Mouse (Mus musculus): ENCODE data around the gene Ssbp2. TPM values are rescaled to one million over a fixed set of nuclear protein-coding genes. Genes with fewer than 3 reads are reported as not detected.

The Ssbp2 gene
- polyA plus RNA-seq, 1 experiment from 2014 or later = 110 TPM

GRCm38 (mm10) chr13:91451405-91452166, 8.5 kb upstream of the Ssbp2 start:
- no peaks in the 10 kb centered on the region for H3K9me3 ChIP-seq
- DNase-seq (ENCODE audit: low spot score) = no peak
- H3K4me3 ChIP-seq = no peak overlapping the region
- no peaks in the 10 kb centered on the region for H3K4me1 ChIP-seq
- 54% methylated on average over 3 of the region's 3 CpGs for WGBS
- H3K27me3 ChIP-seq (ENCODE audit: insufficient read depth, poor library complexity, severe bottlenecking) = no peaks in the 10 kb centered on the region
- H3K27ac ChIP-seq = no peak overlapping the region
- H3K36me3 ChIP-seq = no peaks in the 10 kb centered on the region

- no peak for DNase-seq (ENCODE audit: low spot score)
- no peaks in the 10 kb centered on the region for H3K36me3 ChIP-seq
- WGBS = 92% methylated on average over 3 of the region's 3 CpGs
Measured at GRCm38 (mm10) chr13:91452269-91452668, 7.8 kb upstream of the Ssbp2 start.

GRCm38 (mm10) chr13:91453236-91453635, 6.8 kb upstream of the Ssbp2 start:
- Histone ChIP-seq H3K4me3 (no peak overlapping the region), H3K27ac (no peak overlapping the region), H3K9me3 (no peaks in the 10 kb centered on the region), H3K36me3 (no peaks in the 10 kb centered on the region), H3K27me3 (ENCODE audit: insufficient read depth, poor library complexity, severe bottlenecking) (no peaks in the 10 kb centered on the region), H3K4me1 (peaks cover 5% of the 10 kb centered on the region)
- 65% methylated on average over 3 of the region's 3 CpGs for WGBS
- DNase-seq (ENCODE audit: low spot score) = no peak

More at GRCm38 (mm10) chr13:91452269-91452668, 7.8 kb upstream of the Ssbp2 start:
- Histone ChIP-seq H3K27ac (no peak overlapping the region), H3K9me3 (no peaks in the 10 kb centered on the region), H3K4me1 (no peaks in the 10 kb centered on the region), H3K4me3 (no peak overlapping the region), H3K27me3 (ENCODE audit: insufficient read depth, poor library complexity, severe bottlenecking) (no peaks in the 10 kb centered on the region)

GRCm38 (mm10) chr13:91456041-91456440, 4.0 kb upstream of the Ssbp2 start:
- no peaks in the 10 kb centered on the region for H3K36me3 ChIP-seq
- H3K27ac ChIP-seq = no peak overlapping the region
- DNase-seq (ENCODE audit: low spot score) = no peak
- no peaks in the 10 kb centered on the region for H3K27me3 ChIP-seq (ENCODE audit: insufficient read depth, poor library complexity, severe bottlenecking)
- H3K4me1 ChIP-seq = peaks cover 22% of the 10 kb centered on the region
- 62% methylated on average over 2 of the region's 2 CpGs for WGBS
- H3K9me3 ChIP-seq = no peaks in the 10 kb centered on the region
- no peak overlapping the region for H3K4me3 ChIP-seq

- Histone ChIP-seq H3K27ac (no peak overlapping the region), H3K4me1 (peaks cover 22% of the 10 kb centered on the region), H3K9me3 (no peaks in the 10 kb centered on the region), H3K4me3 (no peak overlapping the region), H3K36me3 (no peaks in the 10 kb centered on the region), H3K27me3 (ENCODE audit: insufficient read depth, poor library complexity, severe bottlenecking) (no peaks in the 10 kb centered on the region)
- 75% methylated on average over 3 of the region's 3 CpGs for WGBS
- DNase-seq (ENCODE audit: low spot score) = no peak
Measured at GRCm38 (mm10) chr13:91456735-91457134, 3.3 kb upstream of the Ssbp2 start.

GRCm38 (mm10) chr13:91457974-91458373, 2.1 kb upstream of the Ssbp2 start:
- no peaks in the 10 kb centered on the region for H3K9me3 ChIP-seq
- peak overlapping the region; percentile 98; the same call in 1 of the 2 replicates for H3K27ac ChIP-seq
- peak; percentile 82 for DNase-seq (ENCODE audit: low spot score)
- H3K4me3 ChIP-seq = no peak overlapping the region
- 35% methylated on average over 4 of the region's 4 CpGs for WGBS
- H3K36me3 ChIP-seq = no peaks in the 10 kb centered on the region
- no peaks in the 10 kb centered on the region for H3K27me3 ChIP-seq (ENCODE audit: insufficient read depth, poor library complexity, severe bottlenecking)
- H3K4me1 ChIP-seq = peaks cover 31% of the 10 kb centered on the region

GRCm38 (mm10) chr13:91459489-91459888, 594 bp upstream of the Ssbp2 start:
- WGBS = 51% methylated on average over 4 of the region's 4 CpGs
- Histone ChIP-seq H3K27me3 (ENCODE audit: insufficient read depth, poor library complexity, severe bottlenecking) (no peaks in the 10 kb centered on the region), H3K36me3 (no peaks in the 10 kb centered on the region), H3K4me1 (peaks cover 31% of the 10 kb centered on the region), H3K9me3 (no peaks in the 10 kb centered on the region), H3K27ac (peak overlapping the region; percentile 98), H3K4me3 (no peak overlapping the region)
- DNase-seq (ENCODE audit: low spot score) = no peak

- Histone ChIP-seq H3K36me3 (no peaks in the 10 kb centered on the region), H3K27ac (peak overlapping the region; percentile 98), H3K27me3 (ENCODE audit: insufficient read depth, poor library complexity, severe bottlenecking) (no peaks in the 10 kb centered on the region), H3K4me1 (peaks cover 34% of the 10 kb centered on the region), H3K4me3 (peak overlapping the region; percentile 96), H3K9me3 (no peaks in the 10 kb centered on the region)
- peak; percentile 99 for DNase-seq (ENCODE audit: low spot score)
- under 1% methylated on average over 58 of the region's 70 CpGs for WGBS
Measured at GRCm38 (mm10) chr13:91460621-91461284, 670 bp downstream of the Ssbp2 start.

GRCm38 (mm10) chr13:91461299-91461698, 1.2 kb downstream of the Ssbp2 start:
- Histone ChIP-seq H3K36me3 (no peaks in the 10 kb centered on the region), H3K4me3 (peak overlapping the region; percentile 96), H3K27me3 (ENCODE audit: insufficient read depth, poor library complexity, severe bottlenecking) (no peaks in the 10 kb centered on the region), H3K27ac (peak overlapping the region; percentile 98), H3K4me1 (peaks cover 34% of the 10 kb centered on the region), H3K9me3 (no peaks in the 10 kb centered on the region)
- no peak for DNase-seq (ENCODE audit: low spot score)
- 3% methylated on average over 53 of the region's 61 CpGs for WGBS

GRCm38 (mm10) chr13:91461711-91462351, 1.7 kb downstream of the Ssbp2 start:
- under 1% methylated on average over 66 of the region's 77 CpGs for WGBS
- Histone ChIP-seq H3K36me3 (no peaks in the 10 kb centered on the region), H3K27me3 (ENCODE audit: insufficient read depth, poor library complexity, severe bottlenecking) (no peaks in the 10 kb centered on the region), H3K4me3 (peak overlapping the region; percentile 96), H3K9me3 (no peaks in the 10 kb centered on the region), H3K27ac (peak overlapping the region; percentile 98), H3K4me1 (peaks cover 34% of the 10 kb centered on the region)
- DNase-seq (ENCODE audit: low spot score) = peak; percentile 81

- peaks cover 34% of the 10 kb centered on the region for H3K4me1 ChIP-seq
- H3K4me3 ChIP-seq = peak overlapping the region; percentile 96
- WGBS = 4% methylated on average over 2 of the region's 2 CpGs
- no peaks in the 10 kb centered on the region for H3K9me3 ChIP-seq
- no peaks in the 10 kb centered on the region for H3K36me3 ChIP-seq
- no peak for DNase-seq (ENCODE audit: low spot score)
- no peaks in the 10 kb centered on the region for H3K27me3 ChIP-seq (ENCODE audit: insufficient read depth, poor library complexity, severe bottlenecking)
- H3K27ac ChIP-seq = peak overlapping the region; percentile 98
Measured at GRCm38 (mm10) chr13:91462395-91462794, 2.3 kb downstream of the Ssbp2 start.

GRCm38 (mm10) chr13:91462893-91463481, 2.9 kb downstream of the Ssbp2 start:
- Histone ChIP-seq H3K4me1 (peaks cover 31% of the 10 kb centered on the region), H3K9me3 (no peaks in the 10 kb centered on the region), H3K27ac (no peak overlapping the region), H3K27me3 (ENCODE audit: insufficient read depth, poor library complexity, severe bottlenecking) (no peaks in the 10 kb centered on the region), H3K4me3 (no peak overlapping the region), H3K36me3 (no peaks in the 10 kb centered on the region)
- no peak for DNase-seq (ENCODE audit: low spot score)
- WGBS = 35% methylated on average over 9 of the region's 9 CpGs

Data from heart, embryonic 10.5 days (tissue).